Mouse (Mus musculus) cerebellum, adult 2 months (tissue): ENCODE measurements around the gene Osbpl11. TPM values are rescaled to one million over a fixed set of nuclear protein-coding genes. Genes with fewer than 3 reads are reported as not detected.
"Not testable (repeated sequence)": the region's sequence is repeated elsewhere in the genome, so short reads cannot be mapped to it uniquely, and the experiment has no call there.

Source experiments
- DNase-seq, 2 experiments: peaks; one replicate each; pipeline ENCODE4 v3.0.0; 2021
- H3K27ac ChIP-seq: fragments of 200-500 bp; 2 replicates; pipeline ENCODE4 v1.5.1; 2012; ENCODE audit warnings: low read length, control low read depth, inconsistent platforms; ENCODE audit not compliant: insufficient read depth
- H3K27me3 ChIP-seq: fragments of 200-500 bp; 2 replicates; pipeline ENCODE4 v1.6.1; 2012; ENCODE audit warnings: inconsistent platforms, mild to moderate bottlenecking, low read length, moderate library complexity; ENCODE audit not compliant: control insufficient read depth, insufficient read depth
- H3K4me1 ChIP-seq: fragments of 200-500 bp; 2 replicates; pipeline ENCODE4 v1.6.1; 2011; ENCODE audit warnings: low read length; ENCODE audit not compliant: control insufficient read depth, insufficient read depth
- H3K4me3 ChIP-seq: fragments of 200-500 bp; replicated peaks from 2 replicates; pipeline ENCODE3; 2011; ENCODE audit warnings: mild to moderate bottlenecking, low read depth, low read length, control low read depth; ENCODE audit not compliant: insufficient read depth
- CTCF ChIP-seq: fragments of 200-500 bp; IDR thresholded peaks from 2 replicates; pipeline ENCODE4 v1.5.1; 2011; ENCODE audit warnings: low read depth, mild to moderate bottlenecking, control low read depth, low read length, moderate library complexity, borderline replicate concordance; ENCODE audit not compliant: insufficient read depth
- POLR2A ChIP-seq: fragments of 200-500 bp; IDR thresholded peaks from 2 replicates; pipeline ENCODE4 v1.6.1; 2011; ENCODE audit warnings: low read length, control low read depth, borderline replicate concordance; ENCODE audit not compliant: insufficient read depth
- WGBS: fragments of 180-500 bp; shearing (Covaris S2); methylation state at CpG from one replicate; pipeline ENCODE4 v1.1.7; 2018; 5-methylcytosine and 5-hydroxymethylcytosine counted together
- polyA plus RNA-seq: library from polyadenylated mRNA; depleted of rRNA; stranded (reverse); fragments of >200 nt; gene quantifications from 2 replicates; pipeline ENCODE4 v1.2.3, GENCODE M21; 2012; rRNA removed

Gene Osbpl11
- polyA plus RNA-seq: 12.5 and 12.8 TPM in 2 replicates

DNA sequence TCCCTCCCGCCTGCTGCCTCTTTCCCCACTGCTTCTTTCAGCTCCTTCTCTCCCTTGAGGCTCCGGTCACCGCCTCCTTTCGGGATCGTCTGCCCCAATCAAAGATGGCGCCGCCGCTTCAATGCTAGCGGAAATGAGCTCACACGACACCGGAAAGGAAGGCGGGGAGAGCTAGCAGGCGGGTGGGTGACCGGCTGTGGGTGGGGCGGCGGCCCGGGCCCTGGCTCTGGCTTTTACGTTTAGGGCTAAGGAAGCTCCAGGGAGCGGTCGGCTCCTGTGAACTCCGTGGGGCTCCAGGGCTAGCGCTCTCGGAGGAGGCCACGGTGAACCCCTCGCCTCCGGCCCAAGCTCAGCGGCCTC, at the start of gene Osbpl11:
Gene Osbpl11 (plus strand): TSS at position 171 of the 360 bp plus-strand sequence.
- WGBS: under 1% methylated on average over 27 of the region's 27 CpGs
- peak within 1 kb of the TSS; percentile 80 for H3K4me3 ChIP-seq
- DNase-seq: peak; percentile 96 to 97
- H3K4me1 ChIP-seq: peaks cover 5% of the 10 kb centered on the region
- H3K27ac ChIP-seq: peak within 1 kb of the TSS; percentile 89
- TF ChIP-seq CTCF (no peak), POLR2A (peak; percentile 73)
- H3K27me3 ChIP-seq: no peaks in the 10 kb centered on the region

DNA sequence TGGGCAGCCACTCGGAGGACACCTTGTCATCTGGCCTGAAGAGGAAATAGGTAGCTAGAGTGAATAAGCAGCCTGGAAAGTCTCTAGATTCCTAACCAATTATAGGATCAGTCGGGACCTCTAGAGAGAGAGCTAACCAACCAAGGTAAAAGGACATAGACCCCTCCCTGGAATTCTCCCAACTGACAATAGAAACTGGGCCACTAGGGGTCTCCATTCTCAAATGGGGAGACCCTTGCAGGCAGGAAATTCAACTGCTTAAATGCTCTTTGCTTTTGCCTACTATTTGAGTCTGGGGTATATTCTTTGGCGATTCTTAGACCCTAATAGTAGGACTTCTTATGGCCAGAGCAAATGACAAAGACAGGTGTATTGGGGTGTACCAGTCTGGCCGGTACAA, 49.7 kb upstream of the Osbpl11 start:
- no peak for DNase-seq
- no peak overlapping the region for H3K4me3 ChIP-seq
- TF ChIP-seq POLR2A: no peak
- no peak for TF ChIP-seq CTCF
- 74% methylated on average over 4 of the region's 4 CpGs for WGBS
- no peaks in the 10 kb centered on the region for H3K27me3 ChIP-seq
- no peaks in the 10 kb centered on the region for H3K4me1 ChIP-seq
- no peak overlapping the region for H3K27ac ChIP-seq

DNA sequence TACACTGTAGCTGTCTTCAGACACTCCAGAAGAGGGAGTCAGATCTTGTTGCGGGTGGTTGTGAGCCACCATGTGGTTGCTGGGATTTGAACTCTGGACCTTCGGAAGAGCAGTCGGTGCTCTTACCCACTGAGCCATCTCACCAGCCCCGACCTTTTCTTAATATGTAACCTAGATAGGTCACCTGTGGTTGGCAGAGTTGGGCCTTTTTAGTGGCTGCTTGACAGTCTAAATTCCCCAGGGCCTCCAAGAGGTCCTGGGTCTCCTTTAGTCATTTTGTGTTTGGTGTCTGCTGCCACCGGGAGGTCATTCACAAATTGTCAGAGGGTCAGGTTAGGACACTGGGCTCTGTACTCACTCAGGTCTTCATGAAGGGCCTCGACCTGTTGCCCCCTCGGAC, 45.8 kb upstream of the Osbpl11 start:
- H3K4me1 ChIP-seq, H3K4me3 ChIP-seq, H3K27me3 ChIP-seq, H3K27ac ChIP-seq, DNase-seq: not testable (repeated sequence)
- 87% methylated on average over 7 of the region's 7 CpGs for WGBS

DNA sequence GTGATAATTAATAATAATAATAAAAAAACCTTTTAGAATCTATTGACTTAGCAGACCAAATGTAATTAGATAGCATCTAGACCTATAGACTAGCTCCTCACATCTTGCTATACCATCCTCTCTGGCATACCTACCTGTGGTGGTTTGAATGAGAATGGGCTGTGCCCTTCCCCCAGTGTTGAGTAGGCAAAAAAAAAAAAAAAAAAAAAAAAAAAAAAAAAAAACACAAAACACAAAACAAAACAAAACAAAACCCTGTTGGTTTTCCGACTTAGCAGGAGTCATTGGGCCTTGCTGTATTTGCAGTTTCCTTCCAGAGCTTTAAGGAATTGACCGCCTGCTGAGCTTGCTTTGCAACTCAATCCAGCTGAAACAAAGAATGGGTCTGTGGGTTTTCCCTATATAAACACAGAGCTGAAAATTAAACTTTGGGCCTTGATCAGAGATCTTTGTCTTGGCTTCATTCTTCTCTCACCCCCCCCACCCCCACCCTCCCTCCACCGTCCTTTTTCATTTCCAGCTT, 43.1 kb upstream of the Osbpl11 start:
- Histone ChIP-seq H3K27me3 (no peaks in the 10 kb centered on the region), H3K4me3 (no peak overlapping the region), H3K4me1 (no peaks in the 10 kb centered on the region), H3K27ac (no peak overlapping the region)
- DNase-seq: no peak
- WGBS: 54% methylated on average over 3 of the region's 3 CpGs
- TF ChIP-seq POLR2A (no peak), CTCF (no peak)

DNA sequence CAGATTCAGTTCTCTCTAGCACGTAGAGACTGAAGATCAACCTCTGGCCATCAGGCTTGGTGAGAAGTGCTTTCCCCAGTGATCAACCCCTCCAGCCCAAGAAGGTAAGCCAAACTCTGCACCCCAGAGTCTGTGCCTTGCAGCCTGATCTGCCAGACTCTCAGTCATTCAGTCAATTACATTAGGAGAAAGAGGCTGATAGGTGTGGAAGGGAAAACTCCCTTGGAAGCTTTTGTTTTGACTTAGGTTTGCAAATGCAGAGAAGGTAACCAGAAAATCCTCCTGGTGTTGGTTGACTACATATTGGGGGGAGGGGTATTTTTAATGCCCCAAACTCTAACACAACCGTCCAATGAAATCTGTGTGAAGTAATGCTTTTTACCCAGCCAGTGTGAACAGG, 41.4 kb upstream of the Osbpl11 start:
- WGBS: 84% methylated on average over 2 of the region's 2 CpGs
- DNase-seq: no peak
- Histone ChIP-seq H3K4me1 (no peaks in the 10 kb centered on the region), H3K27ac (no peak overlapping the region), H3K4me3 (no peak overlapping the region), H3K27me3 (no peaks in the 10 kb centered on the region)
- TF ChIP-seq POLR2A (no peak), CTCF (no peak)

DNA sequence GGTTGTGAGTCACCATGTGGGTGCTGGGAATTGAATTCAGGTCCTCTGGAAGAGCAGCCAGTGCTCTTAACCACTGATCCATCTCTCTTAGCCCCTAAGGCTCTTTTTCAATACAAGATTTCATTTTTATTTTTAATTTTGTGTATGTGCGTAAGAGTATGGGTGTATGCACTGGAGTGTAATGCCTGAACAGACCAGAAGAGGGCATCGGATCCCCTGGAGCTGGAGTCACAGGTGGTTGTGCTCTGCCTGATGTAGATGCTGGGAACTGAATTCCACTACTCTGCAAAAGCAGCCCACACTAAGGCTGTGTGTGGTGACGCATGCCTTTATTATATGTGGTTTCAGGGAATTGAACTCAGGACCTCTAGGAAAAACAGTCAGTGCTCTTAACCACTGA, 38.7 kb upstream of the Osbpl11 start:
- no peak overlapping the region for H3K27ac ChIP-seq
- no peak for DNase-seq
- H3K4me3 ChIP-seq: no peak overlapping the region
- TF ChIP-seq POLR2A (no peak), CTCF (no peak)
- H3K27me3 ChIP-seq: no peaks in the 10 kb centered on the region
- 95% methylated on average over 3 of the region's 3 CpGs for WGBS
- H3K4me1 ChIP-seq: no peaks in the 10 kb centered on the region

DNA sequence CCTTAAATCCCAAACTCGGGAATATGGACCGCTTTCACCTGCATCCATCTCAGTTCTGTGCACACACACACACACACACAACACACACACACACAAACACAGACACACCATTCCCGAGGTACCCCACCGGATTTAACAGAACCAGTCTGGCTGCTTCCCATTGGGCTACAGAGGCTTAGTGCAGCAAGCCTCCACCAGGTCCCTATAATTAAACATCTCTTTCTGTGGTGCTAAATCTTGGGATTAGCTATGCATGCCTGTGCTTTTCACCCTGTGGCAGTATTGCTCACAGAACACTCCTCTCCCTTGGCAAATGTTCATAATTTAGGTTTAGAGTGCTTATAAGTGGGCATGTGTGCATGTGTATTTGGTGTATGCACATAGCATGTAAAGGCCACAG, 36.7 kb upstream of the Osbpl11 start:
- WGBS: 88% methylated on average over 4 of the region's 4 CpGs
- no peak for DNase-seq
- Histone ChIP-seq H3K27me3 (no peaks in the 10 kb centered on the region), H3K4me1 (peaks cover 2% of the 10 kb centered on the region; the same call in 1 of the 2 replicates), H3K4me3 (no peak overlapping the region), H3K27ac (no peak overlapping the region)
- TF ChIP-seq CTCF (no peak), POLR2A (no peak)

DNA sequence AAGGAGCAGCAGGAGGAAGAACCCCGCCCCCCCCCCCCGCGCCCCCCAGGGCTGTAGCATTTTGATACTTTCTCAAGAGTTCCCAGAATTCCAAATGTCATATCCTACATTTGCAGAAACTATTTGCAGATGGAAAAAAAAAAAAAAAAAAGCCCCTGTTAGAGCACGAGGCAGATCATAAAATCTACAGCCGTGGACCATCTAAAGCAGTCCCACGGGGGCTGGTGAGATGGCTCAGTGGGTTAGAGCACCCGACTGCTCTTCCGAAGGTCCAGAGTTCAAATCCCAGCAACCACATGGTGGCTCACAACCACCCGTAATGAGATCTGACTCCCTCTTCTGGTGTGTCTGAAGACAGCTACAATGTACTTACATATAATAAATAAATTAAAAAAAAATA, 34.0 kb upstream of the Osbpl11 start:
- not testable (repeated sequence) for DNase-seq, H3K27me3 ChIP-seq, H3K4me3 ChIP-seq, H3K4me1 ChIP-seq, H3K27ac ChIP-seq
- 76% methylated on average over 9 of the region's 9 CpGs for WGBS
